ENCODE assay signal across 18 mouse cellular contexts in the genomic region with DNA sequence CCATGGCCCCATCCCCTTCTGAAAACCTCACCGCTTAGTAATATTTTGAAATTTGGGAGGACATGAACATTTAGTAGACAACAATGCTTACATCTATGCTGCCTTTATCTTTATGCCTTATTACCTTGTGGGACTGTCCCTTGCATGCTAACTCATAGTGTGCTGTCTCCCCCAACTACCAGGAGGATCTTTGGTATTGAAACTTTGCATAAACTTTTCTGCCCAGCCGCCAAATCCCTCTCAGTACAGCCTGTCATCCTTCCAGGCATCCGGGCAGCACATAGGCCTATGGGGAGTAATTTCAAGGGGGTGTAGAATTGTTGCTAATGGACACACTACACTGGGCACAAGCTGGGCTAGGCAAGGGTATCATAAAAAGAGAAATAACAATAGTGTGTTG.
"Had no signal": no experiment of that assay in that cellular context is flagged by ENCODE, and none has a peak within 500 bp of the region (broad histone marks: within the 10 kb centered on the region; RNA-seq: fewer than 3 reads in every experiment).

No protein-coding gene starts in this region.

- H3K27ac ChIP-seq: midbrain, embryonic 12.5 days; midbrain, embryonic 15.5 days; neural tube, embryonic 15.5 days had no signal

- H3K4me2 ChIP-seq: midbrain, embryonic 12.5 days; midbrain, embryonic 15.5 days; neural tube, embryonic 13.5 days; neural tube, embryonic 15.5 days had no signal

- DNase-seq: lung, adult 18-20 months; lung, postnatal 10 days; lung, postnatal 4 days; retina, postnatal 1 day; right cerebral cortex, adult 18-20 months; right cerebral cortex, postnatal 25 days; right cerebral cortex, postnatal 4 days; spleen, adult 18-20 months; thymus, adult 18-20 months; thymus, postnatal 14 days; thymus, postnatal 36 days had no signal

- H3K9me3 ChIP-seq: midbrain, embryonic 10.5 days; midbrain, embryonic 12.5 days; midbrain, embryonic 15.5 days; neural tube, embryonic 13.5 days; neural tube, embryonic 15.5 days had no signal

- H3K36me3 ChIP-seq: midbrain, embryonic 10.5 days; midbrain, embryonic 12.5 days; midbrain, embryonic 15.5 days; neural tube, embryonic 13.5 days; neural tube, embryonic 15.5 days had no signal

- H3K4me3 ChIP-seq: midbrain, embryonic 10.5 days; midbrain, embryonic 12.5 days; midbrain, embryonic 15.5 days; myocyte; neural tube, embryonic 13.5 days; neural tube, embryonic 15.5 days had no signal

- H3K9ac ChIP-seq: lung, embryonic 14.5 days; midbrain, embryonic 12.5 days; midbrain, embryonic 15.5 days; neural tube, embryonic 13.5 days; neural tube, embryonic 15.5 days had no signal

- H3K27me3 ChIP-seq: midbrain, embryonic 12.5 days; midbrain, embryonic 15.5 days; neural tube, embryonic 13.5 days; neural tube, embryonic 15.5 days had no signal
